Mouse (Mus musculus) cerebellum, adult 2 months (tissue): Measurements from ENCODE around the gene Gm39566.

Experiments
- CTCF ChIP-seq: fragments of 200-500 bp; IDR thresholded peaks from 2 replicates; pipeline ENCODE4 v1.5.1; 2011; ENCODE audit warnings: low read depth, mild to moderate bottlenecking, control low read depth, low read length, moderate library complexity, borderline replicate concordance; ENCODE audit not compliant: insufficient read depth
- POLR2A ChIP-seq: fragments of 200-500 bp; IDR thresholded peaks from 2 replicates; pipeline ENCODE4 v1.6.1; 2011; ENCODE audit warnings: low read length, control low read depth, borderline replicate concordance; ENCODE audit not compliant: insufficient read depth

GRCm38 (mm10) chr11:69846738-69847688 is 31.9 kb upstream of the Gm39566 start:
- TF ChIP-seq POLR2A, result no peak
- no peak for TF ChIP-seq CTCF
